Mouse (Mus musculus) olfactory bulb, adult 2 months (tissue): ENCODE measurements around the gene Clec2i. TPM values are rescaled to one million over a fixed set of nuclear protein-coding genes. Genes with fewer than 3 reads are reported as not detected.
"Not testable (repeated sequence)": the region's sequence is repeated elsewhere in the genome, so short reads cannot be mapped to it uniquely, and the experiment has no call there.

ENCODE experiments used
- H3K27ac ChIP-seq: fragments of 200-500 bp; 2 replicates; pipeline ENCODE4 v1.5.1; 2012; ENCODE audit warnings: low read depth, low read length; ENCODE audit not compliant: insufficient read depth
- H3K4me1 ChIP-seq: fragments of 200-500 bp; 2 replicates; pipeline ENCODE4 v1.6.1; 2012; ENCODE audit warnings: low read length; ENCODE audit not compliant: control insufficient read depth, insufficient read depth
- H3K4me3 ChIP-seq: fragments of 200-500 bp; 2 replicates; pipeline ENCODE4 v1.5.1; 2012; ENCODE audit warnings: mild to moderate bottlenecking, low read depth, low read length, moderate library complexity; ENCODE audit not compliant: insufficient read depth
- CTCF ChIP-seq: fragments of 200-500 bp; IDR thresholded peaks from 2 replicates; pipeline ENCODE4 v1.5.1; 2012; ENCODE audit warnings: low read depth, mild to moderate bottlenecking, low read length, moderate library complexity; ENCODE audit not compliant: insufficient read depth
- POLR2A ChIP-seq: fragments of 200-500 bp; IDR thresholded peaks from 2 replicates; pipeline ENCODE4 v1.6.1; 2012; ENCODE audit warnings: mild to moderate bottlenecking, low read depth, low read length, moderate library complexity; ENCODE audit not compliant: insufficient read depth
- WGBS: fragments of 180-500 bp; shearing (Covaris S2); methylation state at CpG from one replicate; pipeline ENCODE4 v1.1.7; 2018; 5-methylcytosine and 5-hydroxymethylcytosine counted together
- polyA plus RNA-seq: library from polyadenylated mRNA; stranded (reverse); fragments of >200 nt; gene quantifications from 2 replicates; pipeline ENCODE4 v1.2.4, GENCODE M21; 2012; ENCODE audit warnings: low replicate concordance; ENCODE audit not compliant: missing spikeins, insufficient read depth, insufficient read length

Clec2i gene
- polyA plus RNA-seq, 1 experiment, result not detected

DNA sequence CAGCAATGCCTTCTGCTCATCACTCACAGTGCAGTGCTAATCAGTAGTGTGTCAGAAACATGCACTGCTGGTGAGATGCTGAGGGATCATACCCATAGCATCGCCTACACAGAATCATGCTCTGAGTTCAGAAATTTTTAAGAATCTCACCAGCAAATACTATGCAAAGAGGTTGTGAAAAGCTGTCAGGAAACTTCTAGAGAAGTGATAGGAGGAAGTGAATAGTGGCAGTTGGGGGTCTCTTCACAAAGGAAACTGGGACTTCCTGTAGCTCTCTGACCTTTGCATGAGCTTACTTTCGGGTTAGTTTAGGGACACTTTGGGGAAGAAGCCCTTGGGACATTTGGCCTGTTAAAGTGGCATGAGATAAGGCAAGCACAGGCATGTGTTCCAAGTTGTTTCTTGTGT, 3.6 kb downstream of the Clec2i start, which contains the start of gene BC035044:
TSS of gene BC035044 (minus strand) at position 179 of the 408 bp plus-strand sequence.
- 85% methylated on average over 2 of the region's 2 CpGs for WGBS
- no peak for TF ChIP-seq CTCF
- TF ChIP-seq POLR2A, result no peak
- Histone ChIP-seq H3K27ac (no peak within 1 kb of the TSS), H3K4me3 (no peak within 1 kb of the TSS), H3K4me1 (no peaks in the 10 kb centered on the region)

DNA sequence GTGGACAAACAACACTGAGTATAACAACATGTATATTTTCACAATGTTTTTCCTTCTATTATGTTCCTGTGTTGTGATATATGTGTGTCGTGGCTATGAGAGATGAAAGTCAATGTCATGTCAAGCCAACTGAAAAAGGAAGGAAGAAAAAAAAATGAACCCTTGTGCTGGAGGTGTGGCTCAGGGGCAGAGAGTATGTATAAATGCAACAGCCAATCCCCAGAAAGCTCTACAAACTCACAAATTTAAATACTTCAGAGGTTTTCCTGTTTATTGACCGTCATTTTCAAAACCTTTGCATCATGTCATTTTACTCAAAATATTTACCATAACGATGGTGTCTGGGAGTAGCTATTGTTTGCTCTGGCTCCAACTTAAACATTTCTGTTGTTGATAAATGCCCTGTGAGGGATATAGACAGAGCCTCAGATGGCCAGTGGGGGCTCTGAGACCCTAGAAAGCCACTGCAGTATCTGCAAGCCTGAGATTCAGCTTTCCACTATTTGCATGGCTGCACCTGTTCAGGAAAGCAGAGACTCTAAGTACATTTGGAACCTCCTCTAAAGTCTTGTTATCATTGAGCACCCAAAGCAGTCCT, 8.1 kb downstream of the Clec2i start:
- 86% methylated on average over 3 of the region's 3 CpGs for WGBS
- Histone ChIP-seq H3K27ac (no peak overlapping the region), H3K4me1 (no peaks in the 10 kb centered on the region), H3K4me3 (no peak overlapping the region)
- TF ChIP-seq CTCF, result no peak

DNA sequence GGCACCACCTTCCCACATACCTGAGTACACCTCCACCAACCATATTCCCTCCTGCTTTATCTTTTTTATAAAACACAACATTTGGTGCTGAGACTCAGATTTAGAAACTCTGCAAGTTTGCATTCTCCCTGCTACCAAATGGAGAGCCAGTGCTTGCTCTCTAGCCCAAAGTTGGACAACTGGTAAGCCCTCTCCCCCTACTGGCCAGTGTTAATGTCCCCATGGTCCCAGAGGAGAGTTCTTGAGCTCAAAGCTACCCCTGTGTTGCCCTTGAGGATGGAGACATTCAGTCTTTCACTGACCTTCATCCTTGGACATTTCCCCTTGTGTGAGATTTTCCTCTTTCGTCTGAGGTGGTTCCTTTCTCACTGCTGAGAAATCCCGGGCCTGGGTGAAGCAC, 12.7 kb downstream of the Clec2i start:
- 88% methylated on average over 2 of the region's 2 CpGs for WGBS
- no peak for TF ChIP-seq POLR2A
- no peak for TF ChIP-seq CTCF
- H3K27ac ChIP-seq, result no peak overlapping the region
- H3K4me3 ChIP-seq, result no peak overlapping the region
- H3K4me1 ChIP-seq, result no peaks in the 10 kb centered on the region

DNA sequence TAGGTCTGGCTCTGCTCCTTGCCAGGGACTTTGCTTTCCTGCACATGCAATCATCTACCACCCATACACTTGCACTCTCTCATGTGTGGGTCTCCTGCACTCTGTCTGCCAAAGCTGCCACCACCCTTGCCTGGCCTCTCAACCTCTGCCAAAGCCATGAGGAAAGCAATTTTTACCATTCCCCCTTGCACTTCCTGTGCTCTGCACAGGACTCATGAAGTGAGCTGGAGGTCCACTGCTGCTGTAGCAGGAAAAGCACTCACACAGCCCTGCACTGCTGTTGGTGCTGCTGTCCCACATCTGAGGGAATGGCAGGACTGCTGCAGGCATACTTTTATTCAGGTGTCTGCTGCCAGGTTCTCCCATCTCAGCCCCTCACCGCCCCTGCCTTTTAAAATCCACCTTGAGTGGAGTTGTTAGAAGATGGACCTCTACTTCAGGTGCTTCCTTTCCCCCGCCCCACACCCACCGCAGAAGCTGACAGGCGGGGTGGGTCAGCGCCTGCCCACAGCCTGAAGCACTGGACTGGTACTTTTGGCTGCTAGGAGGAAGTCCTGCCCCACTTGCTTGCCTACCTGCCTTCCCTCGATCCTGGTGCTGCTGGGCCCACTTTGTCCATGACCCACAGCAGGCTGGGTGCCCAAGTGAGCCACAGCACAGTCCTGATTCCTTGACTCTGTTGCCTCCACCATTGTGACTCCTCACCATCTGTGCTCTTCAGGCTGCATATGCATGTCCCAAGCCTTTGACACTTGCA, 13.6 kb downstream of the Clec2i start:
- WGBS, result 94% methylated on average over 6 of the region's 6 CpGs
- not testable (repeated sequence) for H3K27ac ChIP-seq, H3K4me3 ChIP-seq, H3K4me1 ChIP-seq

DNA sequence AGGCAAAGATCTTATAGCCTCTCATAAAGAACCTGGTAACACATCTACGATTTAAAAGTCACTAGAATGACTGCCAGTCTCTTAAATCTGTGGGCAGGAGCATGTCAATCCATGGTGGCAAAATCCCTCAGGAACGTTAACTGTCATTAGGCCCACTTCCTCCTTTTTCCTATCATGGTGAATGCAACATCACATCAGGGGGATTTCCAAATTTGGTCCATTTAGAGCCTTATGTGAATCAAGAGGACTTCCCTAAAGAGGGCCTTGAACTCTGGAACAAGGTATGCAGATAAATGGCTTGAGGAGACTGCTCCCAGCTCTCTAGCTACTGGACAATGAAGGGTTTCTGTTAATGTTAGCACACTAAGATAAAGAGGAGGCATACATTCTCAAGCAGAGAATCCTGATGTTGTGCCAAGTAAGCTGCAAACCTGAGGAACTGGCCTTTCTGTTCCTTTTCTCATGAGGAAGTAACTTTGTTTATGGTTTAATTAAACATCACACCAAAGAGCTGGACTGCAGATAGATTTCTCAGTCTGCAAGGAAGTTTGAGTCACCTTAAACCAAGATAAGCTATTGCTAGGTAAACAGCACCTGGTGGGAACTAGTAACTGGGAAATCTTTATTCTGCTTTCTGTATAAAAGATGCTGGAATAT, 26.3 kb downstream of the Clec2i start:
- Histone ChIP-seq H3K4me1 (no peaks in the 10 kb centered on the region), H3K4me3 (no peak overlapping the region), H3K27ac (no peak overlapping the region)
- no peak for TF ChIP-seq POLR2A
- TF ChIP-seq CTCF, result no peak
- WGBS, result 82% methylated on average over 2 of the region's 2 CpGs

DNA sequence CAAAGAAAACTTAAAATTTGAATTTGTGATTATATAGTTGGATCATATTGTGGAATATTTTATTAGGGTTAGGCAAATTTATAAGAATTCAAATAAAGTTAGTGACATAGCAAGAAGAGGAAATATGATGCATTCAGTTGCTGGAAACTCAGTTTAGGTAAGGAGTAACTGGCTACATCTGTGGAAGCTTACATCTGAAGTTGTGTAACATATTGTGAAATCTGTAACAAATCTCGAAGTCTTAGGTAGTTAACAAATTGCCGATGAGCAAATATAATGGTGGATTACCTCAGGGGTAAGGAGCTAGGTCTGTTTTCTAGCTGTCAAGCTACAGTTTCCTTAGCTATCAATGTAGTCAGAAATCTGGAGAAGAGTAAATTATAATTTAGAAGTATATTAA, 29.9 kb downstream of the Clec2i start:
- H3K4me3 ChIP-seq, result no peak overlapping the region
- TF ChIP-seq CTCF (no peak), POLR2A (no peak)
- WGBS, result 88% methylated on average over 2 of the region's 2 CpGs
- no peaks in the 10 kb centered on the region for H3K4me1 ChIP-seq
- no peak overlapping the region for H3K27ac ChIP-seq

DNA sequence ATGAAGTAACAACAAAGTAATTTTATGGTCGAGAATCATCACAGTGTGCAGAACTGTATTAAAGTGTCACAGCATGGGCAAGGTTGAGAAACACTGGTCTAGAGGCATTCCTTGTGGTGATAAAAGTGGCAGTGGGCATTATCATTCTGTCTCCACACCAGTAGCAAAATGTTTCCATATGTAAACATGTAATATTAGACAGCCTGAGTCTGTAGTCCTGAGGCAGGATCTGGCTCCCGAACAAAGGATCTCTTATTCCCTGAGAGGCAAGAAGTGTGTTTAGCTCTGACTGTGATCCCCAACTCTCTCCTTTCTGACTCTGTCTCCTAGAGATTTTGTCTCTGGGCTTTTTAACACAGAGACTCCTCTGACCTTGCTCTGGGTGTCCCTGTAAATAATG, 45.7 kb downstream of the Clec2i start:
- no peak overlapping the region for H3K27ac ChIP-seq
- no peak for TF ChIP-seq CTCF
- no peak for TF ChIP-seq POLR2A
- WGBS, result 75% methylated on average over 2 of the region's 2 CpGs

DNA sequence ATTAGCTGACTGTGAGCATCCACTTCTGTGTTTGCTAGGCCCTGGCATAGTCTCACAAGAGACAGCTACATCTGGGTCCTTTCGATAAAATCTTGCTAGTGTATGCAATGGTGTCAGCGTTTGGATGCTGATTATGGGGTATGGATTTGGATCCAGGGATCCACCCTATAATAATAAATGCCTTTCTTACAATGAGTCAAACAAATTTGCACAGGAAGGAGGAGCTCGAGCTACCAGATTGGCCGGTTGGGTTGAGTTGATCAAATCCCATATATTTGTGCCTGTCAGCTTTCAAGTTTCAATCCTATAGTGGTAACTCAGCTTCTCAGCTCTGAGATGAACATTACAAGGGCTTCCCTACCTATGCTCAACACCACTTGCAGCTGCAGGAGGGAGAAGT, 46.7 kb downstream of the Clec2i start, which contains the start of gene Clec2g:
TSS of gene Clec2g (plus strand) at position 301 of the 400 bp plus-strand sequence.
- H3K4me1 ChIP-seq, H3K4me3 ChIP-seq: not testable (repeated sequence)
- WGBS, result 24% methylated on average over 4 of the region's 4 CpGs
- H3K27ac ChIP-seq, result 0 out of 2 replicates have a peak within 1 kb of the TSS, but pooled peaks have one; percentile 21

More for the DNA sequence above, 45.7 kb downstream of the Clec2i start:
- H3K4me1 ChIP-seq, result 0 out of 2 replicates have a peak, but pooled peaks cover 2% of the 10 kb centered on the region
- H3K4me3 ChIP-seq, result no peak overlapping the region

DNA sequence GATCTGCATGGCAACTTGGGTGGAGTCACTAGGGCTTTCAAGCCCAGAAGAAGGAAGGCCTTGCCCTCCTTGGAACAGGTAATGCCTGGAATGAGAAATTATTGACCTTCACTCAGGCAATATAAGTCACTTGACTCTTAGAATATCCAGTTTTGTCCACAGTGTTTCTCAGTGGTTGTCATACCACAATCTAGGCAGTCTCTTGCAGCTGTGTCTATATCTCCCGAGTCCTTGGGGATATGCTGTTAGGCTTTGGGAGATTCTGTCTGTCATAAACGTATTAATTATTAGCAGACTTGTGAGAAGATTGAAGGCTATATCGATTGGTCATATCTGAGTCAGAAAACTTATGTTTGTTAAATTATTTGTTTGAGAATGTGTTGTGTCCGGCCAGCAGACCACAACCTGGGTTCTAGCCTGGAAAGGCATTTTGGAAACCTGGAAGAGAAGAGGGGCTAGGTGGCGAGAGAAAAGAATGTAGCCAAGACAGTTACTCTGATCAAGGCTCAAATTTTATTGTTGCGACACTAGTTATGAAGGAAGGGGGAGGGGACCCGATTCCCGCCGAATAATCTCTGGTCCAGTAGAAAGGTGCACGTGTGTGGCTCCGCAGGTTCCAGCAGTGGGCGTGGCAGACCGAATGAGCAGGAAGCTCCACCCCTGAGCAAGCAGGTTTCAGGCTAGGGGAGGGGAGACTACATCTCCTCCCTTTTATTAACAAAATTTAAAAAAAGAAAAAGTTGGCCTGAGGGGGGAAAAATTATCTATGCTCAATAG, 48.7 kb downstream of the Clec2i start:
- H3K27ac ChIP-seq, H3K4me3 ChIP-seq, H3K4me1 ChIP-seq: not testable (repeated sequence)
- 93% methylated on average over 5 of the region's 13 CpGs for WGBS
